Mouse (Mus musculus) spleen, adult 12 weeks (tissue): ENCODE results near the gene Emg1.
"Not testable (repeated sequence)": the region's sequence is repeated elsewhere in the genome, so short reads cannot be mapped to it uniquely, and the experiment has no call there.

Experiments
- DNase-seq: peaks from one replicate; pipeline ENCODE4 v3.0.0; 2022; ENCODE audit warnings: low spot score

Emg1 gene

DNA sequence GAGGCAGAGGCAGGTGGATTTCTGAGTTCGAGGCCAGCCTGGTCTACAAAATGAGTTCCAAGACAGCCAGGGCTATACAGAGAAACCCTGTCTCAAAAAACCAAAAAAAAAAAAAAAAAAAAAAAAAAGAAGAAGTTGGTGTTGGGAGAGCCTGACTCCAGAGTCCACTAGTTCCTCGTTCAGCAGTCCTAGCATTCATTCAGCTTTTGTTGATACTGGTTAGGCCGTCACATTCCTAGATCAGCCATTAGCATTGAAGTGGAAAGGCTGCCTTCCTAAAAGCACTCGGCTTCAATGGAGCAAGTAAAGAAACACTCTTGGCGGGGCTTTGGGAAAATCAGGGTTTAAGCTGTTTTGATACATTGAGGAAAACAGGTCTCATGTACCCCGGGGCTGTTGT is 29.7 kb downstream of the Emg1 start:
- DNase-seq = not testable (repeated sequence)

GRCm38 (mm10) chr6:124679486-124679885 is 32.5 kb downstream of the Emg1 start:
- no peak for DNase-seq

DNA sequence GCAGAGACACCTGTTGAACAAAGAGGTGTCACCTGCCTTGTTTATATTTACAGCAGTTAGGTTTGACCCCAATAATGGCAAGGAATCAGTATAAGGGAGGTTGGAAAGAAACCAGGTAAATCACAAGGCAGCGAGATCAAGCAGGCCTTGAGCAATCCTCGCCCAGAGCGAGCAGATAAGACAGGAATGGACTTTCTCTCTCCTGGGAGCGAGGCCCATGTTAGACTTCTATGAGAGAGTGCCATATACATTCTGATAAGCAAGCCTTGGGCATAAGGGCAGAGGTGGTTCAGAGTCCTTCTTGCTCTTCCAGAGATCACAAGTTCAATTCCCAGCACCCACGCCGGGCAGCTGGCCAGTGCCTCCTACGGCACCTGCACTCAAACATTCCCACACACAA is 33.2 kb downstream of the Emg1 start:
- no peak for DNase-seq

- no peak for DNase-seq
These were observed 35.8 kb downstream of the Emg1 start for GRCm38 (mm10) chr6:124676171-124676570.

DNA sequence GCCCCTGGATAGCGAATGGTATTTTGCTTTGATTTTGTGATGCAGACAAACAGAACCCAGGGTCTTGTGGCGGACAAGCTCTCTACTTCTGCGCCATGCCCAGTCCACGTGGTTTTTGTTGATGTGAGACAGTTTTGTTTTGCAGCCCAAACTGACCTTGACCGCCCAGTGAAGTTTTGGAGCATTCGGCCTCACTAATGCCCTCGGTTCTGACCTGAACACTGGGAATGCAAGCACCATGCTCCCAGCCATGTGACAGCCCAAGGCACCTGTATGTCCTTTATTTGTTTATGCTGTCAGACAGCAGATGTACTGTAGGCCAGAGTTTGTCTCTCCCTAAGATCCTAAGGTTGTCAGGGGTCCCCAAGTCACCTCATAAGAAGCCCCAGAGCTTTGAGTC is 37.4 kb downstream of the Emg1 start:
- no peak for DNase-seq

- no peak for DNase-seq
These were observed 38.4 kb downstream of the Emg1 start for GRCm38 (mm10) chr6:124673619-124674018.

DNA sequence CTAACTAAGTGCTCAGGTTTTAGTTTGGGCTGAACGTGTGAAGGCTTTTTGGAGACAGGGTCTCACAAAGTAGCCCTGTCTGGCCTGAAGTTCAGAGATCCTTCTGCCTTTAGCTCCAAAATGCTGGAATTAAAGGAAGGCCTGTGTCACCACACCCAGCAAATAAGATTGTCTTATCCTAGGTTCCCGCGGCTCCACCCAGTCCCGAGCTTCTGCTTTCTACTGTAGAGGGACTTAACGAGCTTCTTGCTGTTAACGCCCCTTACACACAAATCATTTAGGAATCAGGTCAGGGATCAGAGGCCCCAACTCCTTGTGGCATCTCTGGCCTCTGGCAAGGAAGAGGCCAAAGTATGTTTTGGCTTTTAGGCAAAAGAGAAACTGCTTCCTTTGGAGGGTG is 39.9 kb downstream of the Emg1 start:
- DNase-seq = no peak

- no peak for DNase-seq
These were observed 41.6 kb downstream of the Emg1 start for GRCm38 (mm10) chr6:124670281-124670900.

DNA sequence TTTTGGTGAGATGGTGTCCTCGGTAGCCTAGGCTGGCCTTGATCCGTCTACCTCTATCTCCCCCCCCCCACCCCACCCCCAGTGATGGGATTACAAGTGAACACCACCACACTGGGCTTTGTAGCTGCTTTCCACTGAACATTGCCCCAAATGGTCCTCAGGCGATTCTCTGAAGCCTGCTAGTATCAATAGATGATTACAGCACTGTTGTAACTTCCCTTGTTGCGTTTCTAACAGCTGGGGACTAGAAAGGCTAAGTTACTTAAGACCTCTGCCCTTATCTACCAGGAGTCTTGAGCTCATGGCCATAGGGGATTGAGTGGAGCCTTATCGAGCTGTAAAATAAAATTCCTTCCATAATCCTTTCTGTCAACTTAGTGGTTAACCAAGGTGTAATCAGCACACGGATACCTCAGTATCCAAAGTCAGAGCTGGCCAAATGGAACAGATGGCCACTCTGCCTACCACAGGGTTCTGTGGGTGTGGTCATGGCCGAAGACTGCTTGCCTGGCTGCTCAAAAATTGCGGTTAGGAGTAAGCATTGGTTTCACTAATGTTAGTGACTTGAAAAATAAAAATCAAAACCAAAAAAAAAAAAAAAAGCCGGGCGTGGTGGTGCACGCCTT is 42.6 kb downstream of the Emg1 start:
- no peak for DNase-seq

DNA sequence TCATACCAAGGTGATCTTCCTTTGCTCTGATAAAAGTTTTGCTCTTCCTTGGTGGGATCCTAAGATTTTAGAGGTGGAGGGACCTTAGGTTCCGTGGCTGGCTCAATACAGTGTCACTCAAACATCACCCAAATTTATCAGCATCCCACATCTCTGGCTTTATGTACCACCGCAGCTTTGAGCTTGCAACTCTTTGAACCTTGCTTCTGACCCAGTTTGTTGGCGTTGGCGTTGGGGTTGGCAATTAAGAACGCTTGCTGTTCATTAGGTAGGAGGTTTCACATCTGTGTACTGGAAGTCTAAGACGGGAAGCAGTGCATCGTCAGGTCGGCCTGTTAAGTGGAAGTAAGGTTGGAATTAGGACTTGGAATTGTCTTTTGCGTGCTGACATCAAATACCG is 47.0 kb downstream of the Emg1 start:
- DNase-seq = no peak

- DNase-seq = no peak
These were observed 47.7 kb downstream of the Emg1 start for GRCm38 (mm10) chr6:124664256-124664655.

GRCm38 (mm10) chr6:124663424-124663795 is 48.6 kb downstream of the Emg1 start:
- DNase-seq = no peak

- peak; percentile 100 for DNase-seq
These were observed 49.2 kb downstream of the Emg1 start, which contains the start of gene Lpcat3 for GRCm38 (mm10) chr6:124662477-124663423. Lpcat3 (plus strand) TSS chr6:124663027.

DNA sequence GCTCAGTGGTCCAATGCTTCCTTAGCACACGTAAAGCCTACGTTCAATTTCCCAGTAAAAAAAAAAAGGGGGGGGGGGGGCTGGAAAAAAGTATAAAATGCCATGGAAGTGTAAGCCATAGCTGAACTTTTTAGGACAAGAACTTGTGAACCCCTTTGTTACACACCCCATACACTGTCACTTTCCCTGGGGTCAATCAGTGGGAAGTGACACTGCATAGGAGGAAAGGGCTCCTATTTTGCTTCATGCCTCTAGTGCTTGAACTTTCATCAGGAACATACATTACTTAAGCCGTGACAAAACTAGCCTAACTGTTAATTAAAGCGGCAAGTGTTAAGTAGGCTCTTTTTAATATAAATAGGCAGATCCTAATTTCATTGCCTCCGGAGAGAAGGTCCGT is 50.0 kb downstream of the Emg1 start:
- DNase-seq = no peak

GRCm38 (mm10) chr6:124661156-124661806 is 50.7 kb downstream of the Emg1 start:
- DNase-seq = no peak

DNA sequence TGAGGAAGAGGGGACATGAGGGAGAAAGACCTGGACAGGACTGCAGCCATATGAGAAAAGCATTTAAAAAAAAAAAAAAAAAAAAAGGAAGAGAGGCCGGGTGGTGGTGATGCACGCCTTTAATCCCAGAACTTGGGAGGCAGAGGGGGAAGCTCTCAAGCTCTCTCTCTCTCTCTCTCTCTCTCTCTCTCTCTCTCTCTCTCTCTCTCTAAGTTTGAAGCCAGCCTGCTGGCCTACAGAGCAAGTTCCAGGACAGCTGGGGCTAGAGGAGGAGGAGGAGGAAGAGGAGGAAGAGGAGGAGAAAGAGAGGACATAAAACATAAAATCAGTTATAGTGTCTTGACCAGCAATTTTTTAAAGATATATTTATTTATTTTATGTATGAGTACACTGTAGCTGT is 53.9 kb downstream of the Emg1 start:
- DNase-seq = no peak

- DNase-seq = no peak
These were observed 56.1 kb downstream of the Emg1 start for GRCm38 (mm10) chr6:124655893-124656292.
